Mouse (Mus musculus) G1E (cell line): ENCODE data around the gene Eif5. TPM values are rescaled to one million over a fixed set of nuclear protein-coding genes. Genes with fewer than 3 reads are reported as not detected.

ENCODE experiments used
- ATAC-seq: 2 replicates; pipeline ENCODE4 v1.8.0; 2016; ENCODE audit warnings: mild to moderate bottlenecking; ENCODE audit not compliant: insufficient number of reproducible peaks, poor library complexity, low FRiP score, severe bottlenecking; ENCODE audit errors: extremely low read depth
- DNase-seq: peaks from one replicate; pipeline ENCODE4 v3.0.0; 2012; ENCODE audit warnings: low spot score
- H3K27me3 ChIP-seq: 2 replicates; pipeline ENCODE4 v1.6.1; 2012; ENCODE audit warnings: mild to moderate bottlenecking, low read length, inconsistent platforms; ENCODE audit not compliant: insufficient read depth
- H3K36me3 ChIP-seq: replicated peaks from 2 replicates; pipeline ENCODE3; 2012; ENCODE audit warnings: mild to moderate bottlenecking, inconsistent platforms
- H3K4me1 ChIP-seq: 2 replicates; pipeline ENCODE4 v1.6.1; 2012; ENCODE audit warnings: low read depth, low read length, inconsistent platforms, mixed read lengths; ENCODE audit not compliant: insufficient read depth
- H3K4me3 ChIP-seq: 2 replicates; pipeline ENCODE4 v1.5.1; 2012; ENCODE audit warnings: low read depth, mild to moderate bottlenecking, inconsistent platforms, low read length, moderate library complexity, mixed read lengths
- H3K9me3 ChIP-seq: replicated peaks from 2 replicates; pipeline ENCODE4 v1.6.1; 2012; ENCODE audit warnings: inconsistent platforms
- CTCF ChIP-seq: IDR thresholded peaks from 2 replicates; pipeline ENCODE4 v1.5.1; 2012; ENCODE audit warnings: low read depth, low read length, inconsistent platforms, mixed read lengths
- GATA1 ChIP-seq: IDR thresholded peaks from 2 replicates; pipeline ENCODE4 v1.6.1; 2012; ENCODE audit warnings: borderline replicate concordance, low read length, inconsistent platforms, mixed read lengths
- GATA2 ChIP-seq: IDR thresholded peaks from 2 replicates; pipeline ENCODE4 v1.6.1; 2012; ENCODE audit warnings: low read depth, low read length, inconsistent platforms, borderline replicate concordance
- POLR2AphosphoS5 ChIP-seq: IDR thresholded peaks from 2 replicates; pipeline ENCODE4 v1.6.1; 2012; ENCODE audit warnings: low read depth, low read length, inconsistent platforms; ENCODE audit not compliant: insufficient replicate concordance
- TAL1 ChIP-seq: conservative IDR thresholded peaks from 2 replicates; pipeline ENCODE4 v1.6.1; 2012; ENCODE audit warnings: low read depth, low read length, inconsistent platforms, mixed read lengths
- polyA plus RNA-seq: library from polyadenylated mRNA; stranded (reverse); fragments of >175 nt; gene quantifications from 2 replicates; pipeline ENCODE4 v1.2.3, GENCODE M21; 2012
- total RNA-seq, 2 experiments: library from RNA; stranded (forward) in 1 of 2; stranded (reverse) in 1 of 2; fragments of 200-1000 nt in 1 of 2; fragments of >200 nt in 1 of 2; fragmentation: Nextera tagmentation in 1 of 2; gene quantifications; 2 replicates each; pipeline ENCODE4 v1.2.3; 2014 to 2017

Gene Eif5
- total and polyA plus RNA-seq, 3 experiments, result 107 to 512 (median 285) TPM

GRCm38 (mm10) chr12:111574887-111575838 is 37.3 kb downstream of the Eif5 start:
- peak; percentile 44 for DNase-seq
- peak overlapping the region; percentile 78 for H3K4me3 ChIP-seq
- TF ChIP-seq TAL1 (no peak), CTCF (no peak), GATA2 (no peak), POLR2AphosphoS5 (no peak), GATA1 (no peak)

GRCm38 (mm10) chr12:111583058-111583457 is 45.2 kb downstream of the Eif5 start:
- DNase-seq (no peak), ATAC-seq (no peak)
- TF ChIP-seq GATA2 (no peak), POLR2AphosphoS5 (no peak), TAL1 (no peak), CTCF (no peak), GATA1 (no peak)
- Histone ChIP-seq H3K4me3 (no peak overlapping the region), H3K4me1 (peaks cover 24% of the 10 kb centered on the region), H3K9me3 (no peaks in the 10 kb centered on the region), H3K36me3 (peaks cover 38% of the 10 kb centered on the region), H3K27me3 (no peaks in the 10 kb centered on the region)

More at GRCm38 (mm10) chr12:111574887-111575838, 37.3 kb downstream of the Eif5 start:
- H3K4me1 ChIP-seq, result peaks cover 43% of the 10 kb centered on the region
- H3K27me3 ChIP-seq, result peaks cover 12% of the 10 kb centered on the region
- H3K36me3 ChIP-seq, result peaks cover 8% of the 10 kb centered on the region
- ATAC-seq, result no peak; the same call in 1 of the 2 replicates
- no peaks in the 10 kb centered on the region; the same call in 1 of the 2 replicates for H3K9me3 ChIP-seq

- no peak overlapping the region for H3K4me3 ChIP-seq
- H3K27me3 ChIP-seq, result no peaks in the 10 kb centered on the region
- ATAC-seq (no peak), DNase-seq (no peak)
- peaks cover 44% of the 10 kb centered on the region for H3K36me3 ChIP-seq
- H3K4me1 ChIP-seq, result peaks cover 29% of the 10 kb centered on the region
- TF ChIP-seq POLR2AphosphoS5 (no peak), CTCF (no peak)
- no peaks in the 10 kb centered on the region for H3K9me3 ChIP-seq
These were observed 46.6 kb downstream of the Eif5 start for GRCm38 (mm10) chr12:111584401-111584800.

GRCm38 (mm10) chr12:111587252-111587651 is 49.4 kb downstream of the Eif5 start:
- DNase-seq, result no peak
- no peak for TF ChIP-seq CTCF
- no peak for TF ChIP-seq GATA2
- no peak for TF ChIP-seq POLR2AphosphoS5
- no peak for TF ChIP-seq TAL1
- no peak for TF ChIP-seq GATA1

GRCm38 (mm10) chr12:111592407-111593021 is 54.7 kb downstream of the Eif5 start:
- no peak overlapping the region for H3K4me3 ChIP-seq
- ATAC-seq (no peak), DNase-seq (no peak)
- peaks cover 16% of the 10 kb centered on the region; the same call in 1 of the 2 replicates for H3K4me1 ChIP-seq
- H3K9me3 ChIP-seq, result no peaks in the 10 kb centered on the region
- peaks cover 71% of the 10 kb centered on the region for H3K36me3 ChIP-seq
- no peaks in the 10 kb centered on the region for H3K27me3 ChIP-seq
- TF ChIP-seq POLR2AphosphoS5 (no peak), GATA1 (no peak), TAL1 (no peak), CTCF (no peak), GATA2 (no peak)

More at GRCm38 (mm10) chr12:111587252-111587651, 49.4 kb downstream of the Eif5 start:
- H3K36me3 ChIP-seq, result peaks cover 42% of the 10 kb centered on the region
- no peak for ATAC-seq
- H3K27me3 ChIP-seq, result no peaks in the 10 kb centered on the region
- H3K4me3 ChIP-seq, result no peak overlapping the region
- H3K4me1 ChIP-seq, result peaks cover 26% of the 10 kb centered on the region
- no peaks in the 10 kb centered on the region for H3K9me3 ChIP-seq

GRCm38 (mm10) chr12:111593775-111594174 is 56.0 kb downstream of the Eif5 start:
- peaks cover 75% of the 10 kb centered on the region for H3K36me3 ChIP-seq
- no peak for ATAC-seq
- peaks cover 11% of the 10 kb centered on the region; the same call in 1 of the 2 replicates for H3K4me1 ChIP-seq
- no peak for DNase-seq
- no peaks in the 10 kb centered on the region for H3K9me3 ChIP-seq
- no peaks in the 10 kb centered on the region for H3K27me3 ChIP-seq
- no peak overlapping the region for H3K4me3 ChIP-seq
- TF ChIP-seq GATA1 (no peak), POLR2AphosphoS5 (no peak), GATA2 (no peak), TAL1 (no peak), CTCF (no peak)

Other genes starting within 250 kb of the Eif5 start
- not detected in 2 replicates for gene Cdc42bpb, start 160.3 kb upstream of the Eif5 start, total RNA-seq (2014; fragmentation: Nextera tagmentation)
- not detected in 2 replicates for gene Cdc42bpb, start 160.3 kb upstream of the Eif5 start, total RNA-seq (2017)
- gene Cdc42bpb, start 160.3 kb upstream of the Eif5 start, polyA plus RNA-seq, result not detected in 2 replicates
- gene Lbhd2, start 131.2 kb upstream of the Eif5 start, total RNA-seq (2014; fragmentation: Nextera tagmentation), result not detected in 2 replicates
- not detected in 2 replicates for gene Lbhd2, start 131.2 kb upstream of the Eif5 start, total RNA-seq (2017)
- not detected in 2 replicates for gene Lbhd2, start 131.2 kb upstream of the Eif5 start, polyA plus RNA-seq
- gene Exoc3l4, start 121.0 kb upstream of the Eif5 start, total RNA-seq (2014; fragmentation: Nextera tagmentation), result not detected in 2 replicates
- gene Exoc3l4, start 121.0 kb upstream of the Eif5 start, total RNA-seq (2017), result 0.27 TPM in 1 of 2 replicates, not detected in the other
- not detected in 2 replicates for gene Exoc3l4, start 121.0 kb upstream of the Eif5 start, polyA plus RNA-seq
- gene Tnfaip2, start 95.5 kb upstream of the Eif5 start, total RNA-seq (2014; fragmentation: Nextera tagmentation), result 82.1 and 94.7 TPM in 2 replicates
- gene Tnfaip2, start 95.5 kb upstream of the Eif5 start, total RNA-seq (2017), result 83.6 and 101 TPM in 2 replicates
- 66.3 and 123 TPM in 2 replicates for gene Tnfaip2, start 95.5 kb upstream of the Eif5 start, polyA plus RNA-seq
- not detected in 2 replicates for gene Gm266, start 52.2 kb upstream of the Eif5 start, total RNA-seq (2014; fragmentation: Nextera tagmentation)
- 0.11 TPM in 1 of 2 replicates, not detected in the other for gene Gm266, start 52.2 kb upstream of the Eif5 start, total RNA-seq (2017)
- not detected in 2 replicates for gene Gm266, start 52.2 kb upstream of the Eif5 start, polyA plus RNA-seq
- 223 and 248 TPM in 2 replicates for gene Mark3, start 36.5 kb downstream of the Eif5 start, total RNA-seq (2014; fragmentation: Nextera tagmentation)
- gene Mark3, start 36.5 kb downstream of the Eif5 start, total RNA-seq (2017), result 142 and 145 TPM in 2 replicates
- gene Mark3, start 36.5 kb downstream of the Eif5 start, polyA plus RNA-seq, result 21.3 and 23.3 TPM in 2 replicates
- 0.83 TPM in 1 of 2 replicates, not detected in the other for gene Ckb, start 134.3 kb downstream of the Eif5 start, total RNA-seq (2014; fragmentation: Nextera tagmentation)
- 0.11 TPM in 1 of 2 replicates, not detected in the other for gene Ckb, start 134.3 kb downstream of the Eif5 start, total RNA-seq (2017)
- not detected in 2 replicates for gene Ckb, start 134.3 kb downstream of the Eif5 start, polyA plus RNA-seq
- gene Trmt61a, start 140.1 kb downstream of the Eif5 start, total RNA-seq (2014; fragmentation: Nextera tagmentation), result 11.1 and 13.3 TPM in 2 replicates
- gene Trmt61a, start 140.1 kb downstream of the Eif5 start, total RNA-seq (2017), result 9.3 and 10.0 TPM in 2 replicates
- gene Trmt61a, start 140.1 kb downstream of the Eif5 start, polyA plus RNA-seq, result 32.5 and 39.8 TPM in 2 replicates
- gene Bag5, start 175.2 kb downstream of the Eif5 start, total RNA-seq (2014; fragmentation: Nextera tagmentation), result 32.4 and 37.4 TPM in 2 replicates
- 48.5 and 52.8 TPM in 2 replicates for gene Bag5, start 175.2 kb downstream of the Eif5 start, total RNA-seq (2017)
- gene Bag5, start 175.2 kb downstream of the Eif5 start, polyA plus RNA-seq, result 18.2 and 20.3 TPM in 2 replicates
- 109 and 121 TPM in 2 replicates for gene Apopt1, start 175.2 kb downstream of the Eif5 start, total RNA-seq (2014; fragmentation: Nextera tagmentation)
- gene Apopt1, start 175.2 kb downstream of the Eif5 start, total RNA-seq (2017), result 68.7 and 71.4 TPM in 2 replicates
- 315 and 317 TPM in 2 replicates for gene Apopt1, start 175.2 kb downstream of the Eif5 start, polyA plus RNA-seq
- gene Klc1, start 220.8 kb downstream of the Eif5 start, total RNA-seq (2014; fragmentation: Nextera tagmentation), result 53.9 and 57.2 TPM in 2 replicates
- 68.2 and 70.6 TPM in 2 replicates for gene Klc1, start 220.8 kb downstream of the Eif5 start, total RNA-seq (2017)
- 65.0 and 68.9 TPM in 2 replicates for gene Klc1, start 220.8 kb downstream of the Eif5 start, polyA plus RNA-seq